Mouse (Mus musculus) stomach, embryonic 16.5 days (tissue): ENCODE measurements around the gene Homer3. TPM values are rescaled to one million over a fixed set of nuclear protein-coding genes. Genes with fewer than 3 reads are reported as not detected.
A peak's percentile ranks its signal among the peaks of the same experiment; 100 is the strongest.

Source experiments
- ATAC-seq: fragments of 200-750 bp; cut with Nextera tagmentation; 2 replicates; pipeline ENCODE4 v1.8.0; 2017; ENCODE audit warnings: moderate number of reproducible peaks, moderate TSS enrichment; ENCODE audit not compliant: insufficient read depth, low FRiP score
- H3K27ac ChIP-seq: fragments of 300-500 bp; sonication (generic); 2 replicates; pipeline ENCODE4 v1.5.1; 2014; ENCODE audit warnings: low read length
- H3K27me3 ChIP-seq: fragments of 300-500 bp; sonication (generic); 2 replicates; pipeline ENCODE4 v1.6.1; 2014; ENCODE audit warnings: low read length, control low read depth, mixed read lengths; ENCODE audit not compliant: control insufficient read depth, insufficient read depth
- H3K36me3 ChIP-seq: fragments of 300-500 bp; sonication (generic); 2 replicates; pipeline ENCODE4 v1.6.1; 2014; ENCODE audit warnings: low read length; ENCODE audit not compliant: control insufficient read depth, insufficient read depth
- H3K4me1 ChIP-seq: fragments of 300-500 bp; sonication (generic); 2 replicates; pipeline ENCODE4 v1.6.1; 2014; ENCODE audit warnings: low read length, control low read depth, mixed read lengths; ENCODE audit not compliant: control insufficient read depth, insufficient read depth
- H3K4me2 ChIP-seq: fragments of 300-500 bp; sonication (generic); 2 replicates; pipeline ENCODE4 v1.6.1; 2014; ENCODE audit warnings: low read depth, low read length, mixed read lengths
- H3K4me3 ChIP-seq: fragments of 300-500 bp; sonication (generic); replicated peaks from 2 replicates; pipeline ENCODE4 v1.5.1; 2014; ENCODE audit warnings: mild to moderate bottlenecking, low read length
- H3K9ac ChIP-seq: fragments of 300-500 bp; sonication (generic); 2 replicates; pipeline ENCODE4 v1.6.1; 2014; ENCODE audit warnings: low read length
- H3K9me3 ChIP-seq: fragments of 300-500 bp; sonication (generic); replicated peaks from 2 replicates; pipeline ENCODE4 v1.6.1; 2016; ENCODE audit warnings: low read length, control low read depth; ENCODE audit not compliant: control insufficient read depth
- WGBS: fragments of 180-500 bp; shearing (Covaris S2); extraction: QIAGEN DNeasy Blood & Tissue Kit; methylation state at CpG from one replicate; pipeline ENCODE4 v1.1.7; 2014; 5-methylcytosine and 5-hydroxymethylcytosine counted together
- polyA plus RNA-seq: library from polyadenylated mRNA; unstranded; fragments of >200 nt; fragmentation: Nextera tagmentation; extraction: Ambion mirVana; gene quantifications from 2 replicates; pipeline ENCODE4 v1.2.1, GENCODE M21; 2015

Gene Homer3
- polyA plus RNA-seq, 1 experiment from 2014 or later, result 32.5 TPM

DNA sequence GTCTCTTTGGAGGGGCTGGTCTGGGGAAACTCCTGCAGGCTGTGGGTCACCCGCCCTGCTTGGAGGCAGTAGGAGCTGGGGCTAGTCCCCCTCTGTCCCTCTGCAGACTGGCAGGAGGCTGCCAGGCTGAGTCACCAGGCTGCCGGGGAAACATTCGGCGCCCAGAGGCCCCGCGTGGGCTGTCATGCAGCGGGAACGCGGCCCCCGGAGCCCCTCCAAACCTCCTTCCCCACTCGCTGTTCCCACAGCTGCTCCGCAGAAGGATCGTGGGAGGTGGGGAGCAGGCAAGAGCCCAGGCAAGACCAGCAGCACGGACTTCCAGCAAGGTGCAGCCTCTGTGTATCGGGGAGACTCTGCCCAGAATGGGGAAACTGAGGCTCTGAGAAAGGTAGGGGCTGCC, 4.5 kb upstream of the Homer3 start:
- ATAC-seq, result no peak
- Histone ChIP-seq H3K4me2 (no peak overlapping the region), H3K4me3 (no peak overlapping the region), H3K4me1 (peaks cover 6% of the 10 kb centered on the region; the same call in 1 of the 2 replicates), H3K9me3 (no peaks in the 10 kb centered on the region), H3K36me3 (no peaks in the 10 kb centered on the region), H3K27me3 (no peaks in the 10 kb centered on the region), H3K9ac (peak overlapping the region; percentile 43; the same call in 1 of the 2 replicates), H3K27ac (no peak overlapping the region)
- WGBS, result 48% methylated on average over 15 of the region's 15 CpGs

- no peak for ATAC-seq
- H3K27ac ChIP-seq, result no peak overlapping the region
- no peaks in the 10 kb centered on the region for H3K36me3 ChIP-seq
- H3K4me1 ChIP-seq, result peaks cover 6% of the 10 kb centered on the region
- no peaks in the 10 kb centered on the region for H3K27me3 ChIP-seq
- peak overlapping the region; percentile 43; the same call in 1 of the 2 replicates for H3K9ac ChIP-seq
- no peak overlapping the region for H3K4me3 ChIP-seq
- 55% methylated on average over 8 of the region's 8 CpGs for WGBS
- H3K9me3 ChIP-seq, result no peaks in the 10 kb centered on the region
- no peak overlapping the region for H3K4me2 ChIP-seq
These were observed 3.4 kb upstream of the Homer3 start for GRCm38 (mm10) chr8:70279266-70279665.

DNA sequence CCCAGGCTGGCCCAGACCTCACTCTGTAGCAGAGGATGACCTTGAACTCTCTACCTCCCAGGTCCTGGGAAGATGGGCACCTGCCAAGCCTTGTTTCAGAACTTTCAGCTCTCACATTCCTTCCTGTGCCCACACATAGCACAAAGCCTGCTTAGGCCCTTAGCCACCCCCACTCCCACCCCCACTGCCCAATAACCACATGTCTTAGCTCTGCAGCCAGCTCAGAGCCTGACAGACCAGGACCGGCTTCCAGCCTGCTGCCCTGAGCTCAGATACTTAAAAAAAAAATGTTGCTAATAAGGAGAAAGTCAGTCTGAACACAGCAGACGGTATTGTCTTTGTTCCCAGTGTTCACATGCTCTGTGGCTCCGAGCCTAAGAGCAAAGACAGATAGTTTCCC, 1.6 kb upstream of the Homer3 start:
- WGBS, result 35% methylated on average over 3 of the region's 3 CpGs
- H3K27ac ChIP-seq, result 0 out of 2 replicates have a peak overlapping the region, but pooled peaks have one; percentile 11
- no peak overlapping the region for H3K4me3 ChIP-seq
- H3K4me2 ChIP-seq, result no peak overlapping the region
- peaks cover 8% of the 10 kb centered on the region for H3K4me1 ChIP-seq
- H3K9me3 ChIP-seq, result no peaks in the 10 kb centered on the region
- ATAC-seq, result no peak
- peaks cover 7% of the 10 kb centered on the region for H3K36me3 ChIP-seq
- peak overlapping the region; percentile 28; the same call in 1 of the 2 replicates for H3K9ac ChIP-seq
- H3K27me3 ChIP-seq, result no peaks in the 10 kb centered on the region

DNA sequence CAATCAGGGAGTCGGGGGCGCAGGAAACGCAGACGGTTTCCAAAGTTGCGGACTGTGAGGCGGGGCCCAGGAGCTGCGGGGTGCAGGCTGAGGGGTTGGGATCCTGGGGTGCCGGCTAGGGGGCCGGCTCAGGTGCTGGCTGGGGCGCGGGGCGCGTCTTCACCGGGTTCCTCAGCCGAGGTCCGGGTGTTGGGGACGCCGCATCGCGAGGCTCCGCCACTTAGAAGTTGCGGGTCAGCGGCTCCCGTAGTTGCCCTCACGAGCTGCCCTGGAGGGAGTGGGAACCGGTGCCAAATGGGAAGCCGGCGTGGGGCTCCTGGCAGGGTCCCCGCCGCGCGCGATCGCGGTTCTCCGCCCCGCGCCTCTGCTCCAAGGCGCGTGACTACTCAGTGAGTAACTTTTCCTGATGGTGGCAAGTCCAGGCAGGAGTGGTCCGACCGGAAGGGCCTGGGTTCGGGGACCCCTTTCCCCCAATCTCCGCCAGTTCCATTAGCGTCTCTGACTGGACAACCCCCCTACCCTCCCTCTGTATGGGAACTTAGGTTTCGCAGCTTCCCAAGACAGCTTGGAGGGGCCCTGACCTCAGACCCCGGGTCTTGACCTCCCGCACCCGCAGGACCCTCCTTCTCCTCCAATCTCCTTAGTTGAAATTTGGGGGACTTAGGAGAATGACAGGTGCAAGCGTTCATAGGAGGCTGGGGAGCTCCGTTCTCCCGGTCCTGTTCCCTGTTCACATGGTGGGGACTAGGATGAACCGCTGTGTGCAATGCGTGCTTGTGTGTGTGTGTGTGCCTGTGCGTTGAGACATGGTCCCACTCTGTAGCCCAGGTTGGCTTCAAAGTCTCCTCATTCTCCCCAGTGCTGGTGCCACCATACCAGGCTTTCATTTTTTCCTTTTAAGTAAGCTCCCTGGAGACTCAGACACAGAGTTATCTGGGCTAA, 780 bp downstream of the Homer3 start:
- Histone ChIP-seq H3K9ac (peak overlapping the region; percentile 92), H3K9me3 (no peaks in the 10 kb centered on the region; the same call in 1 of the 2 replicates), H3K36me3 (peaks cover 19% of the 10 kb centered on the region), H3K27me3 (no peaks in the 10 kb centered on the region), H3K4me1 (peaks cover 2% of the 10 kb centered on the region; the same call in 1 of the 2 replicates), H3K4me2 (peak overlapping the region; percentile 89), H3K27ac (peak overlapping the region; percentile 74), H3K4me3 (peak overlapping the region; percentile 87)
- ATAC-seq, result peak; percentile 53; the same call in 1 of the 2 replicates
- under 1% methylated on average over 55 of the region's 55 CpGs for WGBS

- ATAC-seq, result no peak
- Histone ChIP-seq H3K4me2 (peak overlapping the region; percentile 89), H3K9ac (no peak overlapping the region), H3K9me3 (no peaks in the 10 kb centered on the region; the same call in 1 of the 2 replicates), H3K27ac (no peak overlapping the region), H3K27me3 (no peaks in the 10 kb centered on the region), H3K36me3 (peaks cover 19% of the 10 kb centered on the region), H3K4me1 (peaks cover 2% of the 10 kb centered on the region; the same call in 1 of the 2 replicates), H3K4me3 (no peak overlapping the region)
- 74% methylated on average over 5 of the region's 5 CpGs for WGBS
These were observed 1.8 kb downstream of the Homer3 start for GRCm38 (mm10) chr8:70284421-70284820.

- no peak for ATAC-seq
- 97% methylated on average over 15 of the region's 15 CpGs for WGBS
- Histone ChIP-seq H3K9ac (no peak overlapping the region), H3K27ac (no peak overlapping the region), H3K4me2 (no peak overlapping the region), H3K4me1 (peaks cover 2% of the 10 kb centered on the region; the same call in 1 of the 2 replicates), H3K9me3 (no peaks in the 10 kb centered on the region; the same call in 1 of the 2 replicates), H3K36me3 (peaks cover 19% of the 10 kb centered on the region), H3K4me3 (no peak overlapping the region), H3K27me3 (no peaks in the 10 kb centered on the region)
These were observed 2.7 kb downstream of the Homer3 start for GRCm38 (mm10) chr8:70285304-70285703.

DNA sequence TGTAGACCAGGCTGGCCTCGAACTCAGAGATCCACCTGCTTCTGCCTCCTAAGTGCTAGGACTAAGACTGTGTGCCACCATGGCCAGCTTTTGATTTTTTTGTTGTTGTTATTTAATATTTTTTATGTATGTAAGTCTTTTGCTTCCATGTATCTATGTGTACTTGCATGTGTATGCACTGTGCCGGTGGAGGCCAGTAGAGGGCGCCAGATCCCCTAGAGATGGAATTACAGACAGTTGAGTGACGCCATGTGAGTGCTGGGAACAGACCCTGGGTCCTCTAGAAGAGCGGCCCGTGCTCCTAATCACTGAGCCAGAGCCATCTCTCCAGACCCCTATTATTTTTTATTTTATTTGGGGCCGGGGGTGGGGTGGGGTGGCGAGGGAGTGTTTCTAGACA, 4.1 kb downstream of the Homer3 start:
- H3K27ac ChIP-seq, result no peak overlapping the region
- no peaks in the 10 kb centered on the region; the same call in 1 of the 2 replicates for H3K9me3 ChIP-seq
- 86% methylated on average over 8 of the region's 8 CpGs for WGBS
- H3K9ac ChIP-seq, result no peak overlapping the region
- H3K4me1 ChIP-seq, result peaks cover 2% of the 10 kb centered on the region; the same call in 1 of the 2 replicates
- no peaks in the 10 kb centered on the region for H3K27me3 ChIP-seq
- H3K4me3 ChIP-seq, result no peak overlapping the region
- H3K4me2 ChIP-seq, result no peak overlapping the region
- H3K36me3 ChIP-seq, result peaks cover 23% of the 10 kb centered on the region
- ATAC-seq, result no peak

DNA sequence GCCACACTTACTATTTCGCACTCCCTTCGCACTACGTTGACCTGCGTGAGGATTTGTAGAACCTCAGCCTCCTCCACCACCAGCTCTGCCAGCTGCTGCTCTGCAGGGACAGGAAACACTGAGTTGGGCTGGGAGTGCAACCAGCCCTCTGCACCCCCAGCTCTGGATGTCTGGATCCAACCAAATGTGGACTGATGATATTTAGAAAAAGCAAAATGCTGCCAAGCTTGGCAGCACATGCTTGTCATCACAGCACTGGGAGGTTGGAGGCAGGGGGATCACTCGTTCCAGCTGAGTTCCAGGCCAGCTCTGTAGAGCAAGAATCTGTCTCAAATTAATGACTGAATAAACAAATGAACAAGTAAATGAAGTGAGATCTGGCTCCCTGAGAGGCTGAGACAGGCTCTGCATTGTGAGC, 11.4 kb downstream of the Homer3 start:
- H3K4me2 ChIP-seq, result no peak overlapping the region
- 45% methylated on average over 5 of the region's 5 CpGs for WGBS
- no peaks in the 10 kb centered on the region for H3K27me3 ChIP-seq
- H3K36me3 ChIP-seq, result peaks cover 21% of the 10 kb centered on the region; the same call in 1 of the 2 replicates
- H3K9ac ChIP-seq, result no peak overlapping the region
- H3K4me3 ChIP-seq, result no peak overlapping the region
- peak overlapping the region; percentile 42 for H3K27ac ChIP-seq
- no peaks in the 10 kb centered on the region for H3K9me3 ChIP-seq
- H3K4me1 ChIP-seq, result no peaks in the 10 kb centered on the region
- ATAC-seq, result peak; percentile 9; the same call in 1 of the 2 replicates

GRCm38 (mm10) chr8:70300881-70301280, 18.3 kb downstream of the Homer3 start:
- no peak overlapping the region for H3K4me2 ChIP-seq
- no peaks in the 10 kb centered on the region; the same call in none of the 2 replicates for H3K36me3 ChIP-seq
- H3K27ac ChIP-seq, result no peak overlapping the region
- WGBS, result 77% methylated on average over 3 of the region's 3 CpGs
- ATAC-seq, result no peak
- no peaks in the 10 kb centered on the region for H3K27me3 ChIP-seq
- no peak overlapping the region for H3K9ac ChIP-seq
- H3K4me1 ChIP-seq, result peaks cover 12% of the 10 kb centered on the region
- no peaks in the 10 kb centered on the region for H3K9me3 ChIP-seq
- no peak overlapping the region for H3K4me3 ChIP-seq
